Mouse (Mus musculus): ENCODE measurements around the gene Scn1a. TPM values are rescaled to one million over a fixed set of nuclear protein-coding genes. Genes with fewer than 3 reads are reported as not detected.

Scn1a gene
- total and polyA plus RNA-seq, 3 experiments = 0.05 TPM; not detected in 2

DNA sequence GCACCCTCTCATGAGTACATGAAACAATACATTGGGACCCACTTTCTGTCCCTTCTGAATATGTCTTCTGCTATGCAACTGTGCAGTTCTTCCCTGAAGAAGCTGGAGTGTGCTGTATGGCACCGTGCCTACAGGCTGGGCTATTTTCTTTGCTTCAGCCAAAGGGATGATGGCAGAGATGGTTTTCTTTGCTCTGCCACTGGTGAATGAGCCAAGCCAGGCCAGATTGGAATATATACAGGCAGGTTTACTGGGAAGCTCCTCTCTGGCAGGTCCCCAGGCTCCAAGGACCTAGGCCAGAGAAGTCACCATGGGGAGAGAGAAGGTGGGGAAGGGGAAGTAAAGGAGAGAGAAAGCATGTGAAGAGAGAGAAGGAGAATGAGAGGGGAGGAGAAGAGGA is 200.3 kb downstream of the Scn1a start:
- Histone ChIP-seq H3K9me3 (replicated peaks; ENCODE audit: low read length) (peaks cover 8% of the 10 kb centered on the region), H3K4me3 (replicated peaks in 1 of 3; ENCODE audit: low read depth in 2 of 3, low read length in 2 of 3, poor library complexity in 1 of 3) (no peak overlapping the region), H3K79me2 (replicated peaks; ENCODE audit: control insufficient read depth, extremely low read depth, insufficient read depth, poor library complexity, severe bottlenecking) (no peaks in the 10 kb centered on the region), H3K27me3 (replicated peaks) (no peaks in the 10 kb centered on the region), H3K36me3 (replicated peaks in 1 of 2; ENCODE audit: control insufficient read depth in 1 of 2, insufficient read depth in 1 of 2, low read length in 1 of 2) (no peaks in the 10 kb centered on the region), H3K4me1 (ENCODE audit: control insufficient read depth in 1 of 2, insufficient read depth in 2 of 2) (no peaks in the 10 kb centered on the region), H3K27ac (ENCODE audit: insufficient read depth, low read depth) (no peak overlapping the region), H3K9ac (ENCODE audit: insufficient read depth, low read depth) (no peak overlapping the region), H3K4me2 (ENCODE audit: insufficient read depth, low read depth, poor library complexity, severe bottlenecking) (no peak overlapping the region)
- dilution Hi-C loops (cut with MboI; ENCODE audit: extremely low pct_ligation_motif_present, extremely low pct_unique_long_range_greater_than_20kb, low sequenced_read_pairs) = no loop called here
- DNase-seq (ENCODE audit: extremely low read depth) = no peak
- TF ChIP-seq MAFK (IDR thresholded peaks at IDR 0.05; ENCODE audit: insufficient replicate concordance, low read length) (no peak), ETS1 (conservative IDR thresholded peaks at IDR 0.05; ENCODE audit: low read depth, low read length) (no peak), NELFE (IDR thresholded peaks at IDR 0.05; ENCODE audit: low read depth, low read length) (no peak), MAZ (IDR thresholded peaks at IDR 0.05; ENCODE audit: low read depth, low read length) (no peak), POLR2AphosphoS2 (IDR thresholded peaks at IDR 0.05; ENCODE audit: low read depth, low read length) (no peak), RCOR1 (conservative IDR thresholded peaks at IDR 0.05; ENCODE audit: low read depth, low read length) (no peak), KAT2A (IDR thresholded peaks at IDR 0.05; ENCODE audit: insufficient replicate concordance, low read length) (no peak), ZNF384 (IDR thresholded peaks at IDR 0.05; ENCODE audit: low read depth, low read length) (no peak)
- in situ Hi-C loops (cut with MboI; ENCODE audit: low pct_ligation_motif_present, low pct_unique_long_range_greater_than_20kb, low sequenced_read_pairs) = no loop called here

DNA sequence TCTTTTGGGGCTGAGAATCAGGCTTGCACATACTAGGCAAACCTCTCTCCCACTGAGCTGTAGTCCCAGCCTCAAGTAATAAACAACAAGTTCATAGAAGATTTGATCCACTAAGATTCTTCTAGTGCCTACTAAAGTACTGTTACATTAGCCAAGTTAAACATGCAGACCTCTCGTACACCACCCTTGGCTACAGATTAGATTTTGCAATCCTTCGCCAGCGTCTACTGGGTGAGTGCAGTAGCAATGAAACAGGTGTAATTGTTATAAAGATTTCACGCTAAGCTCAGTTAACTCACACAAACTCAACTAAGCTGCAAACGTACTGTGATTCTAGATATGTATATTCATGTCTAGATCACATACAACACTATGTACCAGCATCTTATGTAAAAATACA is 201.8 kb downstream of the Scn1a start:
- no peak overlapping the region for H3K4me3 ChIP-seq (replicated peaks in 1 of 3; ENCODE audit: low read depth in 2 of 3, low read length in 2 of 3, poor library complexity in 1 of 3)
- H3K9me3 ChIP-seq (replicated peaks; ENCODE audit: low read length) = peaks cover 8% of the 10 kb centered on the region
- H3K9ac ChIP-seq (ENCODE audit: insufficient read depth, low read depth) = no peak overlapping the region
- in situ Hi-C loops (cut with MboI; ENCODE audit: low pct_ligation_motif_present, low pct_unique_long_range_greater_than_20kb, low sequenced_read_pairs) = no loop called here
- H3K36me3 ChIP-seq (replicated peaks in 1 of 2; ENCODE audit: control insufficient read depth in 1 of 2, insufficient read depth in 1 of 2, low read length in 1 of 2) = no peaks in the 10 kb centered on the region
- TF ChIP-seq CHD2 (IDR thresholded peaks at IDR 0.05; ENCODE audit: low read length) (no peak), KAT2A (IDR thresholded peaks at IDR 0.05; ENCODE audit: insufficient replicate concordance, low read length) (no peak), NELFE (IDR thresholded peaks at IDR 0.05; ENCODE audit: low read depth, low read length) (no peak), RCOR1 (conservative IDR thresholded peaks at IDR 0.05; ENCODE audit: low read depth, low read length) (no peak), TCF12 (IDR thresholded peaks at IDR 0.05; ENCODE audit: low read depth, low read length) (no peak), CTCF (conservative IDR thresholded peaks at IDR 0.05 in 1 of 2, IDR thresholded peaks at IDR 0.05 in 1 of 2; ENCODE audit: low read depth in 2 of 2, low read length in 2 of 2) (no peak), USF1 (IDR thresholded peaks at IDR 0.05; ENCODE audit: low read depth, low read length) (no peak), E2F4 (IDR thresholded peaks at IDR 0.05; ENCODE audit: insufficient replicate concordance, low read depth, low read length) (no peak), POLR2A (IDR thresholded peaks at IDR 0.05; ENCODE audit: low read depth, low read length) (no peak)
- H3K79me2 ChIP-seq (replicated peaks; ENCODE audit: control insufficient read depth, extremely low read depth, insufficient read depth, poor library complexity, severe bottlenecking) = no peaks in the 10 kb centered on the region
- H3K4me1 ChIP-seq (ENCODE audit: control insufficient read depth in 1 of 2, insufficient read depth in 2 of 2) = no peaks in the 10 kb centered on the region
- DNase-seq (ENCODE audit: extremely low read depth) = no peak
- dilution Hi-C loops (cut with MboI; ENCODE audit: extremely low pct_ligation_motif_present, extremely low pct_unique_long_range_greater_than_20kb, low sequenced_read_pairs) = no loop called here
- H3K4me2 ChIP-seq (ENCODE audit: insufficient read depth, low read depth, poor library complexity, severe bottlenecking) = no peak overlapping the region
- H3K27ac ChIP-seq (ENCODE audit: insufficient read depth, low read depth) = no peak overlapping the region
- no peaks in the 10 kb centered on the region for H3K27me3 ChIP-seq (replicated peaks)

DNA sequence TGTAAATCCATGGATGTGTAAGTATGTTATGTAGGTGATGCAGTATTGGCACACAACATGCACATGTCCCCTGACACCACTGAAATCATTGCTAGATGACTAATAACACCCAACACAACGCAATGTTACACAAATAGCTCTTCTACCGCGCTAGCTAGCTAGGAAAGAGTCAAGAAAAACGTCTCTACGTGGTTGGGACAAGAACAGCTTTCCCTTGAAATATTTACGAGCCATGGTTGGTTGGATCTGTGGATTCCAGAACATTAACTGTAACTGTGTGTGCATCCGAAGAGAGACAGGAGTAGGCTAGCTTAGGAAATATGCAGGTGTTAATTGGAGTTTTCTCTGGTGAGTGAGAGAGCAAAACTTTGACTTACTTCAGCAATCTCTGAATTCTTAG is 219.7 kb downstream of the Scn1a start:
- Histone ChIP-seq H3K79me2 (replicated peaks; ENCODE audit: control insufficient read depth, extremely low read depth, insufficient read depth, poor library complexity, severe bottlenecking) (no peaks in the 10 kb centered on the region), H3K9me3 (replicated peaks; ENCODE audit: low read length) (peaks cover 4% of the 10 kb centered on the region), H3K9ac (ENCODE audit: insufficient read depth, low read depth) (no peak overlapping the region), H3K4me3 (replicated peaks in 1 of 3; ENCODE audit: low read depth in 2 of 3, low read length in 2 of 3, poor library complexity in 1 of 3) (no peak overlapping the region), H3K27ac (ENCODE audit: insufficient read depth, low read depth) (no peak overlapping the region), H3K27me3 (replicated peaks) (no peaks in the 10 kb centered on the region), H3K4me1 (ENCODE audit: control insufficient read depth in 1 of 2, insufficient read depth in 2 of 2) (no peaks in the 10 kb centered on the region), H3K36me3 (replicated peaks in 1 of 2; ENCODE audit: control insufficient read depth in 1 of 2, insufficient read depth in 1 of 2, low read length in 1 of 2) (no peaks in the 10 kb centered on the region), H3K4me2 (ENCODE audit: insufficient read depth, low read depth, poor library complexity, severe bottlenecking) (no peak overlapping the region)
- in situ Hi-C loops (cut with MboI; ENCODE audit: low pct_ligation_motif_present, low pct_unique_long_range_greater_than_20kb, low sequenced_read_pairs) = no loop called here
- DNase-seq (ENCODE audit: extremely low read depth) = no peak
- no peak for TF ChIP-seq KAT2A (IDR thresholded peaks at IDR 0.05; ENCODE audit: insufficient replicate concordance, low read length)
- no peak for TF ChIP-seq MXI1 (IDR thresholded peaks at IDR 0.05; ENCODE audit: low read depth, low read length)
- no peak for TF ChIP-seq MEF2A (IDR thresholded peaks at IDR 0.05; ENCODE audit: borderline replicate concordance, low read depth, low read length)
- TF ChIP-seq JUND (conservative IDR thresholded peaks at IDR 0.05; ENCODE audit: low read depth, low read length) = no peak
- no peak for TF ChIP-seq MAFK (IDR thresholded peaks at IDR 0.05; ENCODE audit: insufficient replicate concordance, low read length)
- TF ChIP-seq POLR2AphosphoS2 (IDR thresholded peaks at IDR 0.05; ENCODE audit: low read depth, low read length) = no peak
- no peak for TF ChIP-seq ZKSCAN1 (IDR thresholded peaks at IDR 0.05; ENCODE audit: borderline replicate concordance, low read depth, low read length)
- TF ChIP-seq CTCF (conservative IDR thresholded peaks at IDR 0.05 in 1 of 2, IDR thresholded peaks at IDR 0.05 in 1 of 2; ENCODE audit: low read depth in 2 of 2, low read length in 2 of 2) = no peak
- no peak for TF ChIP-seq ELF1 (IDR thresholded peaks at IDR 0.05; ENCODE audit: low read depth, low read length)
- TF ChIP-seq HCFC1 (IDR thresholded peaks at IDR 0.05; ENCODE audit: low read depth, low read length) = no peak
- no peak for TF ChIP-seq E2F4 (IDR thresholded peaks at IDR 0.05; ENCODE audit: insufficient replicate concordance, low read depth, low read length)
- TF ChIP-seq USF2 (conservative IDR thresholded peaks at IDR 0.05; ENCODE audit: low read depth, low read length) = no peak
- TF ChIP-seq CHD1 (IDR thresholded peaks at IDR 0.05; ENCODE audit: low read depth, low read length) = no peak
- no peak for TF ChIP-seq TCF12 (IDR thresholded peaks at IDR 0.05; ENCODE audit: low read depth, low read length)
- TF ChIP-seq NELFE (IDR thresholded peaks at IDR 0.05; ENCODE audit: low read depth, low read length) = no peak
- dilution Hi-C loops (cut with MboI; ENCODE audit: extremely low pct_ligation_motif_present, extremely low pct_unique_long_range_greater_than_20kb, low sequenced_read_pairs) = no loop called here
